In the genomic region with DNA sequence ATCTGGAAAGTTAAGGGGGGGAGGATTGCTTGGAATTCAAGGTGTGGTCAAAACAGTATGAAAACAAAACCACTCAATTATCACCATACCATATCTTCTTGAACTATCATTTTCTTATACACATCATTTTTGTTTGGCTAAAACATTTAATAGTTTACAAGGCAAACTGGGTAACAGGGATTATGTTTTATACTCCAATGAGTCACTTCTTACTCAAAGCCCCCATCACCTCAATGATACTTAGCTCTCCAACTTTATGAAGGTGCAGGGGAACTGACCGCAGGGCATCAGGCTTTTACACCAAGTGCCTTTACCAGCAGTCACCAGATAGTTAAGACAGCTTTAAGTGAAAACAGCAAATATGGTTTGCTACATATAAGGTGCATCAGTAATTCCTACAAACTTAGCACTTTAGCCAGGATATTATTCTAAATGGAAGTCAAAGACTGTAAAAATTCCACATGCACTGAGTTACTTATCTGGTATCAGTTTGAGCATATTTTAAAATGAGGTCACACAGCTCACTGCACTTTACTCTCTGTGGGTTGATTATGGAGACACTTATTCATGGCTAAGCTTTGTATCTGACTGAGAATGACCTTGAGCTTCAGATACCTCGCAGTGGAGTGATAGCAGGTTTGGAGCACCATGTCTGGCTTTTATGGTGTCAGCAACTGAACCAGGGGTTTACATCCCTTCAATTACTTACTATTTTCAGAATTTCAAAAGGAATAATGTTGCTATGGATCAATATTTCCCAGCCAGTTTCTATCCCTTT, we compare ENCODE assay signal across 21 mouse cellular contexts.
DNase-seq lines count a peak whose midpoint lies in the region; ATAC-seq and TF ChIP-seq lines count a peak whose summit lies in the region.
"Had no signal": no experiment of that assay in that cellular context is flagged by ENCODE, and none has a peak within 500 bp of the region (broad histone marks: within the 10 kb centered on the region; RNA-seq: fewer than 3 reads in every experiment).

No protein-coding gene starts in this region.

- no peak overlapping the region for H3K4me3 ChIP-seq in heart, embryonic 12.5 days
- H3K4me3 ChIP-seq in kidney, adult 2 months (ENCODE audit: insufficient read depth, low read depth, low read length): no peak overlapping the region
- H3K4me3 ChIP-seq: embryonic facial prominence, embryonic 13.5 days; hindbrain, embryonic 10.5 days; limb, embryonic 13.5 days; liver, embryonic 15.5 days; midbrain, embryonic 13.5 days had no signal

- no peak for DNase-seq in heart, postnatal 4 days
- DNase-seq in kidney, adult 2 months: peak; percentile 12
- DNase-seq in kidney, postnatal 14 days: no peak
- no peak for DNase-seq in Patski (ENCODE audit: low read depth, low spot score)
- no peak for DNase-seq in left cerebral cortex, adult 8-10 months (ENCODE audit: low spot score in 2 of 2)
- DNase-seq in lung, postnatal 14 days: no peak
- DNase-seq: adrenal gland, postnatal 14 days; cerebellum, adult 11 months; cerebellum, postnatal 10 days; gastrocnemius, postnatal 36 days; kidney, adult 9 months; spleen, adult 18-20 months; thymus, postnatal 36 days had no signal

- no peak for TF ChIP-seq POLR2A in kidney, adult 2 months (IDR thresholded peaks at IDR 0.05; ENCODE audit: low read depth, low read length)

- POLR2A ChIA-PET in Patski (lab: Charles Lee): interaction anchor here (0.7 kb wide), 1 partner anchor 87 kb away, joined by 5 read pairs; no protein-coding TSS in a partner anchor

- H3K27ac ChIP-seq in heart, embryonic 12.5 days (ENCODE audit: poor library complexity, severe bottlenecking): peak overlapping the region; percentile 60
- peak overlapping the region; percentile 56; the same call in 1 of the 2 replicates for H3K27ac ChIP-seq in kidney, adult 2 months (ENCODE audit: insufficient read depth, low read depth, low read length)
- H3K27ac ChIP-seq: embryonic facial prominence, embryonic 13.5 days; hindbrain, embryonic 10.5 days; hindbrain, postnatal 0 days; limb, embryonic 13.5 days; liver, embryonic 15.5 days; midbrain, embryonic 13.5 days had no signal

- peaks cover 18% of the 10 kb centered on the region for H3K36me3 ChIP-seq in heart, embryonic 12.5 days
- H3K36me3 ChIP-seq in kidney, adult 2 months (ENCODE audit: control insufficient read depth, insufficient read depth, low read length): no peaks in the 10 kb centered on the region; the same call in 1 of the 2 replicates

- CTCF ChIA-PET in Patski (lab: Charles Lee): interaction anchor here (1.2 to 2.0 kb wide), 4 partner anchors 10 to 35 kb away, joined by 3 to 5 read pairs (median 4); no protein-coding TSS in a partner anchor

- WGBS in heart, embryonic 12.5 days: 63% methylated on average over 2 of the region's 2 CpGs
- WGBS in kidney, adult 2 months: 69% methylated on average over 2 of the region's 2 CpGs

- no peaks in the 10 kb centered on the region for H3K27me3 ChIP-seq in heart, embryonic 12.5 days (replicated peaks)
- H3K27me3 ChIP-seq in kidney, adult 2 months (replicated peaks; ENCODE audit: control insufficient read depth, insufficient read depth, low read length): no peaks in the 10 kb centered on the region
- H3K27me3 ChIP-seq in Patski: no peaks in the 10 kb centered on the region
- H3K27me3 ChIP-seq: embryonic facial prominence, embryonic 13.5 days; limb, embryonic 13.5 days; liver, embryonic 15.5 days; midbrain, embryonic 13.5 days had no signal

- TF ChIP-seq CTCF in kidney, adult 2 months (conservative IDR thresholded peaks at IDR 0.05; ENCODE audit: insufficient read depth, insufficient read length, low read depth, low read length): no peak
- TF ChIP-seq CTCF in Patski (IDR thresholded peaks at IDR 0.05): no peak

- no peak overlapping the region for H3K4me2 ChIP-seq in heart, embryonic 12.5 days
- H3K4me2 ChIP-seq: embryonic facial prominence, embryonic 13.5 days; limb, embryonic 13.5 days; liver, embryonic 15.5 days; midbrain, embryonic 13.5 days had no signal

- H3K4me1 ChIP-seq in heart, embryonic 12.5 days (replicated peaks): 0 out of 2 replicates have a peak, but pooled peaks cover 6% of the 10 kb centered on the region
- H3K4me1 ChIP-seq in kidney, adult 2 months (ENCODE audit: control insufficient read depth, insufficient read depth, low read length): no peaks in the 10 kb centered on the region
- H3K4me1 ChIP-seq: embryonic facial prominence, embryonic 13.5 days; hindbrain, embryonic 10.5 days; limb, embryonic 13.5 days; midbrain, embryonic 13.5 days had no signal

- in situ Hi-C loops in Patski (cut with MboI; ENCODE audit: low pct_unique_long_range_greater_than_20kb): no loop called here

- H3K9me3 ChIP-seq in heart, embryonic 12.5 days (replicated peaks): no peaks in the 10 kb centered on the region
- H3K9me3 ChIP-seq: embryonic facial prominence, embryonic 13.5 days; hindbrain, embryonic 10.5 days; limb, embryonic 13.5 days; liver, embryonic 15.5 days; midbrain, embryonic 13.5 days had no signal

- ATAC-seq in heart, embryonic 12.5 days (ENCODE audit: insufficient number of reproducible peaks, low FRiP score): 0 out of 2 replicates have a peak, but pooled peaks have one; percentile 25
- ATAC-seq in Patski: peak; percentile 26
- ATAC-seq: forebrain, embryonic 16.5 days; hindbrain, postnatal 0 days; midbrain, embryonic 13.5 days had no signal

- H3K9ac ChIP-seq in heart, embryonic 12.5 days: no peak overlapping the region
- H3K9ac ChIP-seq: embryonic facial prominence, embryonic 13.5 days; limb, embryonic 13.5 days; liver, embryonic 15.5 days; midbrain, embryonic 13.5 days had no signal
